Mouse (Mus musculus) activated CD4-positive, CD25-positive, alpha-beta regulatory T cell, adult 4 months (primary cell): ENCODE results near the gene Gbx1. TPM values are rescaled to one million over a fixed set of nuclear protein-coding genes. Genes with fewer than 3 reads are reported as not detected.
"Not testable (repeated sequence)": the region's sequence is repeated elsewhere in the genome, so short reads cannot be mapped to it uniquely, and the experiment has no call there.

Experiments
- ATAC-seq: one replicate; pipeline ENCODE4 v1.8.0; 2017
- polyA plus RNA-seq, 2 experiments: library from polyadenylated mRNA; unstranded; fragments of 100-300 nt; shearing (Covaris generic); gene quantifications; one replicate each; pipeline ENCODE4 v1.2.1; 2017

The Gbx1 gene
- polyA plus RNA-seq: under 1 TPM in 1 of 2 experiments, not detected in 1; 0.09 TPM

DNA sequence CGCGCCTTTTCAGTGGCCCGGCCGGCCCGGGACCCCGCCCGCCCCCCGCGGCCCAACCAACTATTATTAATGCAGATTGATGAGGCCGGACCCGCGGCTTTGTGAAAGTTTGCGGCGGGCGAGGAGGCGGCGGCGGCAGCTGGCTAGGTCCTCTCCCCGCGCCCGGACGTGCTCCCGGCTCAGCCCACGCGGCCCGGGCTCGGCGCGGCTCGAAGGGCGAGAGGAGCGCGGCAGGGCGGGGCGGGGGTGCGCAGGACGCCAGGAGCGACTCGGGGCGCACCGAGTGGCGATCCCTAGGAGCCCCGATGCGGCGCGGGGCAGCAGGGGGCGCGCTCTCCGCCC, at the start of gene Gbx1:
TSS of gene Gbx1 (minus strand) at position 314 of the 342 bp plus-strand sequence.
- no peak for ATAC-seq

- peak; percentile 22 for ATAC-seq
Measured at GRCm38 (mm10) chr5:24576801-24577182, 49.8 kb upstream of the Gbx1 start.

GRCm38 (mm10) chr5:24575948-24576347, 48.9 kb upstream of the Gbx1 start:
- no peak for ATAC-seq

GRCm38 (mm10) chr5:24556709-24557108, 29.7 kb upstream of the Gbx1 start, which contains the start of gene 4931409K22Rik:
Gene 4931409K22Rik (minus strand): TSS chr5:24556809.
- no peak for ATAC-seq

DNA sequence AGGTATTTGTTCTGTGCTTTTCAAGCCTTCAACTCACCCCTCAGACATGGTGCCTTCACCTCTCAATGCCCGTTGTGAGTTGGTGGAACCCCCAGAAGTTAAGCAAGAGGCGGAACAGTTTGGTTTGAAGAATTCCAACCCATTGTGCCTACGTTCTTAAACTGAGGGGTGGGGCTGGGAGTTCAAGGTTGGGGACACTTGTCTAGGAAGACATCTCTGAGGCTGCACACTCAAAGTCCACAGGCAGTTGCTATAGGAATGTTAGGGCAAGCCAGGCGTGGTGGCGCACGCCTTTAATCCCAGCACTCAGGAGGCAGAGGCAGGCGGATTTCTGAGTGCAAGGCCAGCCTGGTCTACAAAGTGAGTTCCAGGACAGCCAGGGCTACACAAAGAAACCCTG, 28.3 kb upstream of the Gbx1 start:
- not testable (repeated sequence) for ATAC-seq

- ATAC-seq: no peak
Measured at GRCm38 (mm10) chr5:24553621-24554244, 26.7 kb upstream of the Gbx1 start.

DNA sequence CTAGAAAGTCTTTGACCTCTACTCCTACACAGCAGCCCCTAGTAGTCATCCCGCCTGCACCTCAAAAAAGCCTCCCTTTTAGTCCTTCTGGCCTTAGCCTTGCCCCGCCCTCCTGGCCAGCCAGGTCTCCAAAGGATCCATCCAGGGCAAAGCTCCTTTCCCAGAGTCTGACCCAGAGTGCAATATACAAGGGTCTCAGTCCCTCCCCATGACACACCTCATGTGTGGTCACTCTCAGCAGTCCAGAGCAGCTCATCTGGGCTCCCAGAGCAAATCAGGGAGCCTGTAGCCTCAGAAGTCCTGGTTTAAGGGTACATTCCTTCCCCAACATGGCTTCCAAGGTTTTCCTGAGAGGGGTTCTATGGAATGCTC, 24.3 kb upstream of the Gbx1 start:
- ATAC-seq: no peak

GRCm38 (mm10) chr5:24550598-24551316, 23.8 kb upstream of the Gbx1 start:
- no peak for ATAC-seq

DNA sequence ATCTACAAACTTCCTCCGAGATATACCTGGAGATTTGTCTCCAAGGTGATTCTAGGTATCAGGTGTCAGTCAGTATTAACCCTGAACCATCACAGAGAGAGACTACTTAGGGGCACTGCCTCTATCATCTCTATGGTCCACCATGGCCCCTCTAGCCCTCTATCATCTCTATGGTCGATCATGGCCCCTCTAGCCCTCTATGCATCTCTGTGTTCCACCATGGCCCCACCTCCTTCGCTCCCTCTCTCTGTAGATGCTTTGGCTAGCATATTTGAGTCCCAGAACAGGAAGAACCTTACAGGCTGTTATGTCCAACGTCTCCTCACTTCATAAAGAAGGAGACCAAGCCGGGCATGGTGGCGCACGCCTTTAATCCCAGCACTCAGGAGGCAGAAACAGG, 15.6 kb upstream of the Gbx1 start:
- no peak for ATAC-seq

- no peak for ATAC-seq
Measured at GRCm38 (mm10) chr5:24541144-24541569, 14.2 kb upstream of the Gbx1 start.

GRCm38 (mm10) chr5:24540387-24541143, 13.6 kb upstream of the Gbx1 start, which contains the start of gene Asb10:
Gene Asb10 (minus strand): TSS chr5:24540978.
- no peak for ATAC-seq

DNA sequence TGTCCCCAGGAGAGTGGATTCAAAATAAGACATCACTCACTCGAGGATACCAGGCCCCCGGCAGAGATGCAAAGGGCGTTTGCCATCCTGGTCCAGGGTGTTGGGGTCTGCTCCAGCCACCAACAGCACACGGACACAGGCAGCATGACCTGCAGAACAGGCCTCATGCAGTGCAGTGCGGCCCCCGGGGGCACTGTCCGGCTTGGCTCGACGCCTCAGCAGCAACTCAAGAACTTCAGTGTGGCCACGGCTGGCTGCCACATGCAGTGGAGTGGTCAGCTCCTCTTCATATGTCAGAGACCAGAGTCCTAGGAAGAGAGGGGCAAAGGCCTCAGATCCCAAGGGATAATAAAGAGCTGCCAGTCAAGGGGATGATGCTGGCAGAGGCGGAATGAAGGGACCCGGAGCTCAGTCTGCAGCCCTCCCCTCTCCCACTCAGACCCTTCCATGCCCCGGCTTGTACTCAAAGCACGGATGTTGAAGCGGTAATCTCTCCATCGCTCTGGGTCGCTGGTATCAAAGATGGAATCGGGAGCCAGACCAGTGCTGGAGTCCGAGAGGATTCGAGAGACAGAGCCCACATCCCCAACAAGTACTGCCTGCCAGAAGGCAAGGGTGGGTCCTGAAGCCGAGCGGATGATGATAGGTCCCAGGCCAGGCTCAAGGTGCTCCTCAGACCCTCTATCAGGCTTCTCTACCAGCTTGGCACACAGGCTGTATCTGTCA, 12.7 kb upstream of the Gbx1 start:
- no peak for ATAC-seq

DNA sequence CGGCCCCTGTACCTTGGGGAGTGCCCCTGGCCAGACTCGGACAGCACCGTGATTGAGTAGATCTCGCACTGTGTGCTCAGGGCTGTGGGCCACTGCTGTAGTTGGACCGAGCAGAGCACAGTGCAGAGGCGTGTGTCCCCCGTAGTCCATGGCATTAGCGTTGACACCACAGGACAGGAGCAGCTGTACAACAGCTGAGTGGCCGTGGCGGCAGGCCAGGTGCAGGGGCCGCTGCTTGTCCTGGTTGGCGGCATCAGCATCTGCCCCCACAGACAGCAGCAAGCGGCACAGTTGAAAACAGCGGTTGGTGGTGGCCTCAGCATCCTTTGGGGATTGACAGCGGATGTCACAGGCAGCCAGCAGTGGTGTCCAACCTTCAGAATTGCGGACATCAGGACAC, 10.6 kb upstream of the Gbx1 start:
- no peak for ATAC-seq

GRCm38 (mm10) chr5:24536511-24536910, 9.5 kb upstream of the Gbx1 start:
- no peak for ATAC-seq

GRCm38 (mm10) chr5:24535731-24536130, 8.7 kb upstream of the Gbx1 start:
- ATAC-seq: no peak

GRCm38 (mm10) chr5:24534292-24534691, 7.3 kb upstream of the Gbx1 start:
- ATAC-seq: no peak

DNA sequence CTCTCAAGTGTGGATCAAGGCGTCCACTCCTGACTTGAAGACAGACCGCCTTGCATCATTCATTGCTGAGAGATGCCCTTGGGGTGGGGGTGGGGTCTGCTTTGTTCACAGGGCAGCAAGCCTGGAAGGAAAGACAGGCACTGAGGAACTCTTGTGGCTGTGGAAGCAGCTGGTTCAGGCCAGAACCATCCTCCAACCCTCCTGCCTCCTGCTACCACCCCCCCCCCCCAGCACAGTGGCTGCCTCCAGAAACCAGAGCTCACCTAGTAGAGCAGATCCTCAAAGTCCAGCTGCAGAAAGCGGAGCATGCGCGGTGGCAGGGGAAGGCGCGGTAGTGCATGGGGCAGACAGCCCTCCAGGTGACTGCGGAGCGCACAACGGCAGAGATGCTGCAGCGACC, 6.4 kb upstream of the Gbx1 start:
- ATAC-seq: no peak

GRCm38 (mm10) chr5:24530042-24530689, 3.2 kb upstream of the Gbx1 start:
- ATAC-seq: peak; percentile 97

- ATAC-seq: no peak
Measured at GRCm38 (mm10) chr5:24527780-24528179, 778 bp upstream of the Gbx1 start.

DNA sequence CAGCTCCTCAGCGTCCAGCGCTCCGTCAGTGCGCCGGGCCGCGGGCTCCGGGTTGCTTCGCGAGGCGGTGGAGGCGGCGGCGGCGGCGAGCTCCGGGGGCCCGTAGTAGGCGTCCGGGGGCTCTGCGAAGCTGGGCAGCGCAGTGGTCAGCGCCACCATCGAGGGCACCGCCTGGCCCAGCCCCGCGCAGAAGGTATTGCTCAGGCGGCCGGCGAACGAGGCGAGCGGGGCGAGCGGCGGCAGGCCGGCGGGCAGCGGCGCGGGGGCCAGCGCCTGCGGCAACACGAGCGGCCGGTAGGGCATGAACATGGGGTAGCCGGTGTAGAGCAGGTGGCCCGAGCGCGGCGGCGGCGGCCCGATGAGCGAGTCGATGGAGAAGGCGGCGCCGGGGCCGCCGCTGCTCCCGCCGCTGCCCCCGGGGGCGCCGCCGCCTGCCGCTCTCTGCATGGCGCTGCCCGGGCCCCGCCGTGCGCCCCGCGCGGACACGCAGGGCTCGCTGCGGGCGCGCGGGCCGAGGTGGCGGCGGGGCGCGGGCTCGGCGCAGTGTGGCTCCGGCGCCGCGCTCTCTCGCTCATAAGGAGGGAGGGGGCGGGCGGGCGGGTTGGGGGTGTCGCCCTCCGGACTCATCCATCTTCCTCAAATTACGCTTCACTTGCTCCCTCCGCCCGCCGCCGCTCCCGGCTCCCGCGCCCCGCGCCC, 663 bp downstream of the Gbx1 start:
- ATAC-seq: no peak

DNA sequence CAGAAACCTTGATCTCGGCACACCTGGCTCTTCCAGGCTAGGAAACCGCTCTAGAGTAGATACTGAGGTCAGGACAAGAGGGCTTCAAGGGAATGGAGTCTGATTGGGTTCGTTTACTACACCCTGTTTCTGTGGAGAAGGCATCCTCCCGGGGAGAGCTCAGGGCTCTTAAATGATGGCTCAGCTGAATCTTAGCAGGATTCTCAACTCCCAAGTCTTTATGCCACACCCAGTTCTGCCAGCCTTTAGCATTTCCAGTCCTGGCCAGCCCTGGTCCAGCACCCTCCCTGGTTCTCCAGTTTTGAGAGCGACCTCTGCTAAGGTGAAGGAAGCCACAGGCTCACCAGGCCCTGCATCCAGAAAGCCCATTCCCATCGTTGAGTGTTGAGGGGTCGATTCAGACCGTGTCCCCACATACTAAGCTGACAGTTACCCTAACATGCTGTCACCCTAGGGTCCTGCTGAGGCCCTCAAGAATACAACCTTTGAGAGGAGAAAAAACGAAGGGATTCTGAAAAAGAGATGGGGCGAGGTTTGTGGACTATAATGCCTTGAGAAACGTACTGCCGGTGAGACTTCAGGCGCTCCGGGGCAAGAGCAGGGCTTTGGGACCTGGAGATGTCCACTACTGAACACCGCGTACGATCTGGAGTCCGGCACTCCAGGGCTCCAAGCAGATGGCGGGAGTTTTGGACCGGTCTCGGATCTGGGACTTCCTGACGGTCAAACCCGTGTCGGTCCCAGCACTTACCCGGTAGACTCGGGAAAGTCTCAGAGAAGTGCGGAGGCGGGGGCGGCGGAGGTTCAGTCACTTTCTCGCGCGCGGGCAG, 1.4 kb downstream of the Gbx1 start:
- ATAC-seq: no peak
